Mouse (Mus musculus) c-Kit-positive CD71-positive TER-119-positive erythroid progenitor cells, embryonic 14.5 days (primary cell): ENCODE measurements around the gene Pgd.
"Not testable (repeated sequence)": the region's sequence is repeated elsewhere in the genome, so short reads cannot be mapped to it uniquely, and the experiment has no call there.

Experiments
- DNase-seq: peaks from one replicate; pipeline ENCODE4 v3.0.0-alpha.2; 2013; ENCODE audit warnings: low spot score

Pgd gene

DNA sequence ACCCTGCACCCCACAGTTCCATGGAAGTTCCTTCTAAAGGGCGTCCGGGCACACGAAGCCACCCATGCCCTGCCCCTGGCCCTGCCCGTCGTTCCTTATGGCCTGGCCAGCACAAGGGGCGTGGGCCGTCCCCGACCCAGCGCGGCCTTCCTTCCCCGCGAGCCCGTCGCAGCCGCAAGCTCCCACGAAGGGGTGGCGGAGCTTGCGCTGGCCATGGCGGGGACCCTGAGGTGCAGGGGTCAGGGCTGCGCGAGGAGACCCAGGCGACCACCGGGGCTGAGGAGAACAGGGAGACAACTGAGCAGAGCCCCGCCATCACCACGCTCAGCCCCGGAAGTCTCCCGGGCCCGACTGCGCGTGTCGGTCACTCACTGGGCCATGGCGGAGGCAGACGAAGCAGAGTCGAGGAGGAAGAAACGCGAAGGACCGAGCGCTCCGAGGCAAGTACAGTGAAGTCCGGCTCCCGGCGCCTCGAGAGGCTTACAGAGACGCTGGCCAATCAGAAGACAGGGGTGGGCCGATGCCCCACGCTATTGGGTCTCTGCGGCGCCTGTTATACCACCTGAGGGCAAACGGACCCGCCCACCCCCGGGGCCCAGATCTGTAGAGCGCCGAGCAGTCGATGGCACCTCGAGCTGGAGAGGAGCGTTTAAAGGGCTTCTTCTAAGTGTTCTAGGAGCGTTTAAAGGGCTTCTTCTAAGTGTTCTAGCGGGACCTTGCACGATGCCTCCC is at the start of gene Pgd:
Gene Pgd (minus strand): TSS at position 557 of the 732 bp plus-strand sequence.
- peak; percentile 96 for DNase-seq

DNA sequence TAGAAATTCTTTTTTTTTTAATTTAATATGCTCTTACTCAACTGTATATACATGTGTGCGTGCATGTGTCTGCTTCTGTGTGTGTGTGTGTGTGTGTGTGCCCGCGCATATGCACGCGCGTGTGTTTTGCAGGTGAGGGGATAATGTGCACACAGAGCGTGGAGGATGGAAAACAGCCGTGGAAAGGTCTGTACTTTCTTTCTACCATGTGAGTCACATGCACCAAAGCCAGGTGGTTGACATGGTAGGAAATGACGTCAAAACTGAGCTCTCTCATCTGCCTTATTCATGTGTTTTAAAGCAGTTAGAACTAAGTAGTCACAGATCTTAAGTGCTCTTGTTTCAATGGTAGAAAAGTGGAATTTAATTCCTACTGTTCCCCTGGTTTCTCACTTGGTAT is 49.4 kb upstream of the Pgd start:
- DNase-seq, result no peak

DNA sequence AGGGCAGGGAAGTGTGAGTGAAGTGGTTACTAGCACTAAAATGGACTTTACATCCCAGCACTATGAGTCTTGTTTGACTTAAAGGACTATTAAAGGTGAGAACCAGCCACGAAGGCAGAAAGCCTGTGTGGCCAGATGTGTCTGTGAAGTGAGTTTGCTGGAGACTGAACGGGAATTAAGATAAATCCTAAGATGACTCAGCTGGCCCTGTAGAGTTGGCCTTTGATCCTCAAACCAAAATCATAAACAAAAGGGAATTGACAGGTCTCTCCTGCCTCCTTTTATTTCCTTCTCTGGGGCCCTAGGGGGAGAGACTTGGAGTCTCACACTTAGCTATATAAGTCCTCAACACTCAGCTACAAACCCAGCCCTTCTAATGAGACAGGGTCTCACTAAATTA is 48.8 kb upstream of the Pgd start:
- no peak for DNase-seq

DNA sequence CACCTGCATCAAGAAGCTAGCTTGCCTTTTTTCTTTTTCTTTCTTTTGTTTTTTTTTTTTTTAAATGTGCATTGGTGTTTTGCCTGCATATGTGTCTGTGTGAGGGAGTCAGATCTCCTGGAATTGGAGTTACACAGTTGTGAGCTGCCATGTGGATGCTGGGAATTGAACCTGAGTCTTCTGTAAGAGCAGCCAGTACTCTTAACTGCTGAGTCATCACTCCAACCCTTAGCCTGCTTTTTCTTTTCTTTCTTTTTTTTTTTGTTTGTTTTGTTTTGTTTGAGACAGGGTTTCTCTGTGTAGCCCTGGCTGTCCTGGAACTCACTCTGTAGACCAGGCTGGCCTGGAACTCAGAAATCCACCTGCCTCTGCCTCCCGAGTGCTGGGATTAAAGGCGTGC is 47.9 kb upstream of the Pgd start:
- DNase-seq, result not testable (repeated sequence)

DNA sequence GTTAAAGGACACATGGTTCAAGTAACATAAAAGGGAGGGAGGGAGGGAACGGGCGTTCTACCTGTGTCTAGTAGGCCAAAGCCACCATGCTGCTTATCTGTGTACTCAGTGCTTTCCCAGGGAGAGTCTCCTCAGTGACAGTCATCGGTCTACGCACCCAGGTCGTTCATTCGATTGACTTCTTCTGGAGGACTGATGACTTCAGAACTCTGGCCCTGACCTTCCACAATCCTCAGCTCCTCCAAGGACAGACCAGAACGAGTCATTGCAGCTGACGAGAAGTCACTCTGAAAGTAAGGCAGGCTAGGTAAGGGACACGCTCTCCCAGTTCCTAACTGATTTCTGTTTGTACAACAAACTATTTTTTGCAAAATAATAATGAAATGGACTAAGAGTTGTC is 46.9 kb upstream of the Pgd start:
- DNase-seq, result no peak

DNA sequence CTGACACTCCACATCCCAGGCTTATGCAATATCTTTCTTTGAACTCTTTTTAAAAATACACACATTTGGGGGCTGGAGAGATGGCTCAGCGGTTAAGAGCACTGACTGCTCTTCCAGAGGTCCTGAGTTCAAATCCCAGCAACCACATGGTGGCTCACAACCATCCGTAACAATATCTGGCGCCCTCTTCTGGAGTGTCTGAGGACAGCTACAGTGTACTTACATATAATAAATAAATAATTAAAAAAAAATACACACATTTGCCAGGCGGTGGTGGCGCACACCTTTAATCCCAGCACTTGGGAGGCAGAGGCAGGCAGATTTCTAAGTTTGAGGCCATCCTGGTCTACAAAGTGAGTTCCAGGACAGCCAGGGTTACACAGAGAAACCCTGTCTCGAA is 44.9 kb upstream of the Pgd start:
- DNase-seq, result not testable (repeated sequence)

DNA sequence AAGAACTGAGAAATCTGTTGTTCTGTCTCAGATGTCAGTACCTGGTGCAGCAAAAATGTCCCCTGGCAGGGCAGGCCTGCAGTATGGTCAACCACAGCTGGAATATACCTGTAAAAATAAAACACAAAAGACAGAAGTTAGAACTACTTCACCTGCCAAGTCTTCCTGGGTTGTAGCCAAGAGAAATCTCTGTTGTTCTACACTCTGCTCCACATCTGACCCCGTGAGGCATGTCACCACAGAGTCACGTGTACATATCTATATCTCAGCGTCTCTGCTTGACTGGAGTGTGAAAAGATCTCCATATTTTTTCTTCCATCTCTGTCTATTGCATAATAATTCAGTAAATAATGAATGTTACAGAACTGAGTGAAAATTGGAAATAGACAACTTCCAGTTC is 35.9 kb upstream of the Pgd start:
- no peak for DNase-seq

DNA sequence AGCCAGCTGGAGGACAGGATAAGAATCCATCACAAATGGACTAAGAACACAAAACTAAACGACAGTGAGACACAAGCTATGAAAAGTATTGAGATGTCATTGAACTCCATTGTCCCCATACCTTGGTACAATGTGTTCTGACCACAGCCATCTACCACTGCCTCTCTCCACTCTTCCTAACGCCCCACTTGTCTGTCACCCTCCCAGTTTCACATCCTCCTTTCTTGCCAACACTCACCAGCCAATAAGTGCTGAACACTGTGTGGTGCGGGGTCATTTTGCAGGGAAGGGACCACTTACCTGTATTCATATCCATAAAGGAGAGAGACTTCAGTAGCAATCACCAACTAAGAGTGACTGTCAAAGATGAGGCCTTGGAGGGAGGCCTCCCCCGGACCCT is 34.5 kb upstream of the Pgd start:
- no peak for DNase-seq

DNA sequence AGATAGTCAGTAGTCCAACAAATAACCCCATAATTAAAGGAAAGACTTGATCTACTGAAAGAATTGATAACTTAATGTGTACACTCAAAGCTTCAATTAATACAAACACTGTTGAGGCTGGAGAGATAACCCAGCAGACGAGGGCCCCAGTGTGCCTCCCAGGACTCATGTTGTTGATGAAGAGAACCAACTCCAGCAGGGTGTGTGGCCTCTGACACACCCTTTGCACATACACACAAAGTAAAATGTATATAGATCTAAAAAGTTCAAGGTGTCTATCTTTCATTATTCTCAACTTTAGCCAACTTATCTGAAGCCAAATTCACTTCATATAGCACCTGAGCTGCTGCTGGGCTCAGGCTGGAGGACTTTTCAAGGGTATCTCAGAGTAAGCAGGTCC is 30.6 kb upstream of the Pgd start:
- DNase-seq, result no peak

DNA sequence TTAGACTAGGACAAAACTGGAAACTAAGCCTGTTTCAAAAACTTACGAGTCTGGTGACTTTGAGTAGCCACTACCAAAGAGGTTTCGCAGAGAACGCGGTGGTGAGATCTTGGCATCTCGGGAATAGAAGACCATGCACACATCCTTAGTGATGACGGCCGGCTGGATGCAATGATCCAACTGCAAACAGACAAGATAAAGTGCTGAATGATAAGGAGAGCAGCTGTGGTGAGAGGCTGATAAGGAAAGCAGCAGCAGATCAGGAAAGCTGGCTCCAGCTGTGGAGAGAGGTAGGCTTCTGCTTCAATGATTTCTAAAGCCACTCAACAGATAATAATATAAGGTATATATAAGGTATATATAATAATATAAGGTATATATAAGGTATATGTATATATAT is 24.5 kb upstream of the Pgd start:
- DNase-seq, result no peak

DNA sequence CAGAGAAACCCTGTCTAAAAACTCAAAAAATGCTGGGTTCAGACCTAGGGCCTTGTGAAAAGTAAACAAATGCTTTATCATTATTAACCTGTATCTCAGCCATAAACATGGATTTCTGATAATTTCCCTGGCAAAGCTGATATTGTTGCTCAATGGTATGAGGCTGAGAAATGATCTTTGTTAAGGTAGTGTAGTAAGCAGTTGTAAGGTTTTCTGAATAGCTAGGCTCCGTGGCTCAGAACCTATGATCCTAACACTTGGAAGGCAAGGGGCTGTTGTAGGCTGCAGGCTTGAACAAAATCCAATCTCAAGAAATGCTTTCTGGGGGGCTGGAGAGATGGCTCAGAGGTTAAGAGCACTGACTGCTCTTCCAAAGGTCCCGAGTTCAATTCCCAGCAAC is 22.0 kb upstream of the Pgd start:
- no peak for DNase-seq

DNA sequence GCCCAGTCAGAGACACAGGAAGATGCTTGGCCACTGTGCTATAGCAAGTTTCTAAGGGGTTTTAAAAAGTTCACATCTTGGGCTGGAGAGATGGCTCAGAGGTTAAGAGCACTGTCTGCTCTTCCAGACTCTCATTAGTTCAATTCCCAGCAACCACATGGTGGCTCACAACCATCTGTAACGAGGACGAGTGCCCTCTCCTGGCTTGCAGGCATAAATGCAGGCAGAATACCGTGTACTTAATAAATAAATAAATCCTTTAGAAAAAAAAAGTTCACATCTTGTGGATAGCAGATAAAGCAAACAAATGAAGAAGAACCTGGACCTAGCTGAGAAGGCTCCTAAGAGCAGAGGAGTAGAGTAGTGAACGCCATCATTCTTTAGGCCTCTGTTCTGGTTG is 16.2 kb upstream of the Pgd start:
- DNase-seq, result peak; percentile 22

DNA sequence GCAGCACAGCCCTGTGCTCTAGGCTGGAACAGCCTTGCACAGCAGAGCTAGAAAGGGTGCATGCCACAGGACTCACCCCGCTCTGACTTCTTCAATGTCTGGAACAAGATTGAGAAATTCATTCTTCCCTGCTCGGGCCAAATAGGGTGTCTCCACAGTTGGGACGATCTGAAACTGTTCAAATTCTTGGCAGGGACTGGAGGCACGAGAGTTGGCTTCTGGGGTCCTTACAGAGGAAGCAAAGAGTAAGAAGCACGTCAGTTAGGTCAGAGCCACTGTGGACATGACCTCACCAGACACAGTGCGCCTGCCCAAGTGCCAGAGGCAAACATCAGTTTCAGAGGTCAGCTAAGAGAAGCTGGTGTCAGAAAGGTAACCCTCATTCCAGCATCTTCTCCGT is 15.6 kb upstream of the Pgd start:
- DNase-seq, result no peak

DNA sequence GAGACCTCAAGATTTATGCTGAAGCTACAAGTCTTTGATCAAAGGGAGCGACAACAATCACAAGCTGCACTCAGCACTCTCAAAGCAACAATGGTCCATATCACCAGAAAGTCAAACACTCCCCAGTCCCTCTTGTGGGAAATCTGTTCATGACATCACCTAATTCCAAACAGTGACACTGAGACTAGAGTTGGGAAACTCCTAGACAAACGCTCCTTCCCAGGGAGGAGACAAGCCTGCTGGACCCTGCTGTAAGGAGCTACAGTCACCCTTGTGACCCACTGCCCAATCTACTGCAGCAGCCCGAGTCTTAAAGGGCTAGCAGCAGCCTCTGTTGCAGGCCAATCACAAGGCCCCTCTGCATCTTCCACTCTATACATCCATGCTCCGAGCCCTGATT is 13.0 kb upstream of the Pgd start:
- DNase-seq, result no peak

DNA sequence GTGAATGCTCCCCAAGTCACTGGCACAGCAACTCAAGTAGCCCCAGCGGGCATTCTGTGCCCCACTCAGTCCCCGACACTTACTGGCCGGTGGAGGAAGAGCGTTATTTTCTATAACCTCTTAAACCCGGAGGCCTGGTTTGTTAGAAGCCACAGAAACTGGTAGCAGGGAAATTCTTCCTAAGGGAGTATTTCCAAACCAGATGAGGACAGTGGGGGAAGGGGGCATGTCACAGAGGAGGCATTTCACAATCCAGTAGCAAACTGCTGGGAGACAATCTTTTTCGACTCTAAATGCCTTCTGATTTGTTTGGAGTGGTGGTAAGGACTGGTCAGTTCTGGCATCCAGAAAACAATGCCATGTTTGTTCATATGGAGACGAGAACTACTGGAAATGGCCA is 12.6 kb upstream of the Pgd start:
- DNase-seq, result no peak

DNA sequence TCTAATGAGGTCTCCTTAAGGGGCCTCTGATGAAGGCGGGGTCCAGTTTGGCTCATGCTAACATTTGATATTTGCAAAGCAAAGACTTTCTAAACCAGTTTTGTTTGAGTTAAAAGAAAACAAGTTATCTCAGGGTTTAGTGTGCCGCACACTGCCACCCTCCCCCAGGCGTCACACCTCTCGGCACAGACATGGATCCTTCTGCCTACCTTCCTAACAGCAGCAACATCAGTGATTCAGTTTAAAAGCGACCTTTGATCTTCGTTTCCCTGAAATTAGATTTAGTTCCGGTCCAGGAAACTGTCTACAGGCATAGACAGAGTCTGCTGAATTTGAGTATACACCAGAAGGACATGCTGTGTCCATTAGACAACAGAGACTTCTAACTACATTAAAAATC is 11.8 kb upstream of the Pgd start:
- no peak for DNase-seq

DNA sequence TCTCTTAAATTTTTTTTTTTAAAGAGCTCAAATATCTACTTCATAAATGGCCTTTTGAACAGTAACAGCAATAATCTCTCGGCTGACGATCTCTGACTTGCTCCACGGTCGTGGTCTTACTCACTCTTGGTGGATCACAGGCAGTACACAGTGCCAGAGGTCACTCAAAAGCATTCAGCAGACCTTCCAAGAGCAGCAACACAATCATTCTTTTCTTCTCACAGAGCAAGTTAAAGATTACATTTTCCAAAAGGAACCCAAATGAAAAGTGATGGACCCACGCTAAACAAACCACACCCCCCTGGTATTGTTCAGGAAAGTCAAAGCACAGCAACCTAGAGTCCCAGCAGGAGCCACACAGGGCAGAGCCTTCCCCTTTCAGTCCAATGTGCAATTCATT is 10.5 kb upstream of the Pgd start:
- DNase-seq, result no peak

DNA sequence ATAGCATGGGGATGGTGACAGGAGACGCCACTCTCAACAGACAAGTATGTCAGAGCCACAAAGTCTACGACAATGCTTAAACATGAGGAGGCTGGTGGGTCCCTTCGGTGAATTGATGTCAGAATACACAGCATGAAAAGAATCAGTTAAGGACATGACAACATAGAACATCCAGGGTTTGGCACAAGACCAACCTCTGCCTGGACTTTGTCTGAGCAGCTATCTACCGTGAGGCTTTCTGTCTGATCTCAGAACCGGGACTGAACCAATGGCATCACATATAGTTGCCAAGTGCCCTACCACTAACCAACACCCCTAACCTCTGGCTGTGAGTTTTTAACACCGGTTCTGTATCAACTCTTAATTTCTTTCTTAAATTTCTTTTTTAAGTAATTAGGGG is 10.1 kb upstream of the Pgd start:
- DNase-seq, result no peak

DNA sequence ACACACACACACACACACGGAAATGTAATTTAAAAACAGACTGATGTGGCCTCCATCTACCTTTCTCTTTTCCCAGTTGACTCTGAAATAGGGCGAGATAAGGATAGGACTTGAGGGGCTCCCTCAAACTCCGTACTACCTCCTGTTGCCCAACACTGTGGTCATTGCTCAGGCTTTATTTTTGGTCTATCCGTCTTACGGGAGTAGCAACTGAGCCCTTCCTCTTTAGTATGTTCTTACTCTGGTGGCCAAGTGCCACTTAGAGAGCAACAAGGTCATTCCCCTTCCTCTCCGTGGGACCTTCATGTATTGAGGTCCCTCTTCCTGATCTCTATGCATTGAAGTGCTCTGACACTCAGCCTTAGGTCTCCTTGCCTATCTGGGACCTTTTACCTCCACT is 7.1 kb upstream of the Pgd start:
- no peak for DNase-seq

DNA sequence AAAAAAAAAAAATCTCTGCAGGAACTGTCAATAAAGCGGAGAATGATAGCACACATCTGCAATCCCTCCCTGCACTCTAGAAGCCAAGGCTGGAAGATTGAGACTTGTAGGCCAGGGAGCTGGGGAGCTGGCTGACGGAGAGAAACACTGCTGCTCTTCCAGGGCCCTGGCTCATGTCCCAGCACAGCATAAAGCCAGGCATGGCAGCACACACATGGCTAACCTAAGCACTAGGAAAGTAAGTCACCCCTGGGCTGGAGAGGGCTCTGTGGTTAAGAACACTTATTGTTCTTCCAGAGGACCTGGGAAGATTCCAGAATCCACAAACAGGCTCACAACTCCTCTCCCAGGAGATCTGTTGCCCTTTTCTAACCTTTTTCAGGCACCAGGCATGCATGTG is 6.1 kb upstream of the Pgd start:
- DNase-seq, result no peak

DNA sequence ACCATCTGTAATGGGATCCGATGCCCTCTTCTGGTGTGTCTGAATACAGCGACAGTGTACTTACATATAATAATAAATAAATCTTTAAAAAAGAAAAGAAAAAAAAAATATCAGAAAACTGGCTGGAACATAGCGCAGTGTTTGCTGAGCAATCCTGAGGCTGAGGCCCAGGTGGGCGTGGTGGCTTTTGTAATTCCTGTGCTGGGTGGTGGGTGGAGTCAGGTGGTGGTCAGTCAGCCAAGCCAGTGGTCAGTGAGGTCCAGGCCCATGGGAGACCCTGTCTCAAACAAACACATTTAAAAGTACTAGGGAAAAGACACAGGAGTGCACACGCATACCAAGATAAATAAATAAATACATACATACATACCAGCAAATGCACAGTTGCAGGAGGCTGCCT is 5.5 kb upstream of the Pgd start:
- DNase-seq, result no peak

DNA sequence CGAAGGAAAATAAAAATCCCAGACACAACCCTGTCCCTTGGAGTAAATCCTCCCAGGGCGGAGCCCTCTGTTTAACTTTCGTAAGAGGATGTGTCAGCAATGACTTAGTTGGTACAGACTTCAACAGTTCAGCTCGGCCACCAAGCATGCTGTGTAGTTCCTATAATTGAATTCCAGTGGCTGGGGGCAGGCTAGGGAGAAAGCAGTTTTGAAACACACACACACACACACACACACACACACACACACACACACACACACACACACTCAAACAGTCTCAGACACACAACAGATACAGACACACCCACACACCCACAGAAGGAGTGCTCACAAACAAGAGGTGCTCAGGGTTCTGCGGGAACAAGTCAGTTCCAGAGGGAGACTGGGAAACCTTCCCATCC is 5.0 kb upstream of the Pgd start:
- no peak for DNase-seq

DNA sequence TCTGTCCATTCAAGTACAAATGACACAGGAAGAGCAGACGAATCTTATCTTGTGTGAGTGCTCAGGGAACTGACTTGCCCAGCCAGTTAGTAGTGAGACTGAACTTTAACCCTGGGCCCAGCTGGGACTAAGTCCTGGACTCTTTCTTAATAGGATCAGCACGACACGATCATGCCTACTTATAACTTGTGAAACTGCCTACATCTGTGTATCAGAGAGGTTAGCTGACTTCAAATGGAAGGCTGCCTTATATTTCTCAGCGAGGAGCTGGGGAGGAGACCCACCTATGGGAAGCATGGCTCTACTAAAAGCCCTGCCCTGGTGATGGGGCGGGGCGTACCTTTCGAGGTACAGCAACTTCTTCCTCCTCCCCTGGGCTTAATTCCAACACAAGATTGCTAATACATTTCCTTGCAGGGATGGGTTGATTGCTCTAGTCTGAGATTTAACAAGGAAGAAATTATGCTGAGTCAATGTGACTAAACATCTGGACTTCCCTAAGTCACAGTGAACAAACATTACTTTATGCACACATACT is 3.9 kb upstream of the Pgd start:
- peak; percentile 12 for DNase-seq

DNA sequence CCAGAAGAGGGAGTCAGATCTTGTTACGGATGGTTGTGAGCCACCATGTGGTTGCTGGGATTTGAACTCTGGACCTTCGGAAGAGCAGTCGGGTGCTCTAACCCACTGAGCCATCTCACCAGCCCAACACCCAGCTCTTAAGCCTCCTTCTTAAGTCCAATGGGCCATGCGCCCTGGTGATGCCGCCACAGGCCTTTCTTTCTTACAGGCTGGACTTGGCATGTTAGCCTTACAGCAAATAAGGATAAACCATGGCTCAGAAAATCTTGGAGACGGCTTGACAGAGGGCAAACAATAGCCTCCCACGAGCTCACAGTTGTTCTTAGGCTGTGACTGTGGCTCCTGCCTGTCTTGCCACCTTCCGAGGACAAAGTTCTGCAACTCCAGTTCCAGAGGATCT is 3.4 kb upstream of the Pgd start:
- not testable (repeated sequence) for DNase-seq
